Mouse (Mus musculus) lung, embryonic 16.5 days (tissue): Measurements from ENCODE around the gene Lgr6. TPM values are rescaled to one million over a fixed set of nuclear protein-coding genes. Genes with fewer than 3 reads are reported as not detected.
"Not testable (repeated sequence)": the region's sequence is repeated elsewhere in the genome, so short reads cannot be mapped to it uniquely, and the experiment has no call there.

Experiments used
- ATAC-seq: fragments of 200-750 bp; cut with Nextera tagmentation; 2 replicates; pipeline ENCODE4 v1.8.0; 2017; ENCODE audit warnings: low read depth, mild to moderate bottlenecking, moderate library complexity
- H3K27ac ChIP-seq: fragments of 300-500 bp; sonication (generic); 2 replicates; pipeline ENCODE4 v1.5.1; 2014; ENCODE audit warnings: mild to moderate bottlenecking, control low read depth, low read length
- H3K27me3 ChIP-seq: fragments of 300-500 bp; sonication (generic); 2 replicates; pipeline ENCODE4 v1.6.1; 2014; ENCODE audit warnings: low read depth, low read length, mixed read lengths; ENCODE audit not compliant: control insufficient read depth, insufficient read depth
- H3K36me3 ChIP-seq: fragments of 300-500 bp; sonication (generic); 2 replicates; pipeline ENCODE4 v1.6.1; 2014; ENCODE audit warnings: low read length; ENCODE audit not compliant: control insufficient read depth, insufficient read depth
- H3K4me1 ChIP-seq: fragments of 300-500 bp; sonication (generic); replicated peaks from 2 replicates; pipeline ENCODE4 v1.6.1; 2014; ENCODE audit warnings: low read length, mixed read lengths; ENCODE audit not compliant: control insufficient read depth, insufficient read depth
- H3K4me2 ChIP-seq: fragments of 300-500 bp; sonication (generic); 2 replicates; pipeline ENCODE4 v1.6.1; 2014; ENCODE audit warnings: low read depth, low read length, control low read depth
- H3K4me3 ChIP-seq: fragments of 300-500 bp; sonication (generic); 2 replicates; pipeline ENCODE4 v1.5.1; 2014; ENCODE audit warnings: mild to moderate bottlenecking, low read length, control low read depth
- H3K9ac ChIP-seq: fragments of 300-500 bp; sonication (generic); 2 replicates; pipeline ENCODE4 v1.6.1; 2014; ENCODE audit warnings: low read length, control low read depth
- H3K9me3 ChIP-seq: fragments of 300-500 bp; sonication (generic); 2 replicates; pipeline ENCODE4 v1.6.1; 2016; ENCODE audit warnings: low read length; ENCODE audit not compliant: control insufficient read depth
- WGBS: fragments of 180-500 bp; shearing (Covaris S2); extraction: QIAGEN DNeasy Blood & Tissue Kit; methylation state at CpG from one replicate; pipeline ENCODE4 v1.1.7; 2014; 5-methylcytosine and 5-hydroxymethylcytosine counted together
- polyA plus RNA-seq: library from polyadenylated mRNA; unstranded; fragments of >200 nt; fragmentation: Nextera tagmentation; extraction: Ambion mirVana; gene quantifications from 2 replicates; pipeline ENCODE4 v1.2.1, GENCODE M21; 2015

The Lgr6 gene
- polyA plus RNA-seq, 1 experiment from 2014 or later = 9.2 TPM

DNA sequence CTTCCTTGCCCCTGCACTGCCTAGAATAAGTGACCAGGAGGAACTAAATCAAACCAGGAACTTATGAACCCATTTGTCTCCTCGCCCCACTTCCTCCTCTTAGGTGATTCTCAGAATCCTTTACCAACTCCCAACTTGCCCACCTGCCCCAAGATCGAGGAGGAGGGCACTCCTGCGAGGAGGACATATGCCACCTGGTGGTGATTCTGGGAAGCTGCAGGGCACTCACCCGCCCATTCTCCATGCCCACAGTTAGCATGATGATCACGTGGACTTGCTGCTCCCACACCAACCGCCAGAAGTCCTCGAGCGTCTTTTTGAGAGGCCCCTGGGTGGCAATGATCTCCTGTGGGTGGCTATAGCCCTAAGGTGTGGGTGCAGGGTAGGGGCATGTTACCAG, 7.6 kb upstream of the Lgr6 start:
- H3K4me3 ChIP-seq = no peak overlapping the region
- H3K4me1 ChIP-seq = no peaks in the 10 kb centered on the region
- WGBS = 6% methylated on average over 8 of the region's 8 CpGs
- no peak overlapping the region for H3K27ac ChIP-seq
- H3K9ac ChIP-seq = no peak overlapping the region
- peaks cover 2% of the 10 kb centered on the region; the same call in 1 of the 2 replicates for H3K27me3 ChIP-seq
- peak; percentile 13; the same call in 1 of the 2 replicates for ATAC-seq
- no peaks in the 10 kb centered on the region for H3K9me3 ChIP-seq
- H3K36me3 ChIP-seq = no peaks in the 10 kb centered on the region
- no peak overlapping the region for H3K4me2 ChIP-seq

GRCm38 (mm10) chr1:135111271-135111670, 6.2 kb upstream of the Lgr6 start:
- not testable (repeated sequence) for H3K4me1 ChIP-seq, H3K36me3 ChIP-seq, H3K4me3 ChIP-seq, H3K27ac ChIP-seq, H3K27me3 ChIP-seq, H3K4me2 ChIP-seq, ATAC-seq, H3K9me3 ChIP-seq, H3K9ac ChIP-seq
- 56% methylated on average over 4 of the region's 5 CpGs for WGBS

- Histone ChIP-seq H3K27ac (no peak overlapping the region), H3K9me3 (no peaks in the 10 kb centered on the region), H3K27me3 (peaks cover 14% of the 10 kb centered on the region), H3K4me1 (peaks cover 4% of the 10 kb centered on the region; the same call in 1 of the 2 replicates), H3K36me3 (no peaks in the 10 kb centered on the region), H3K4me3 (no peak overlapping the region), H3K9ac (no peak overlapping the region), H3K4me2 (no peak overlapping the region)
- WGBS = 16% methylated on average over 6 of the region's 6 CpGs
- ATAC-seq = no peak
Measured at GRCm38 (mm10) chr1:135110075-135110474, 5.0 kb upstream of the Lgr6 start.

- H3K27me3 ChIP-seq = peaks cover 29% of the 10 kb centered on the region
Measured at GRCm38 (mm10) chr1:135108611-135109010, 3.5 kb upstream of the Lgr6 start.

GRCm38 (mm10) chr1:135105951-135106350, 875 bp upstream of the Lgr6 start:
- H3K9ac ChIP-seq = no peak overlapping the region
- H3K4me3 ChIP-seq = no peak overlapping the region
- no peaks in the 10 kb centered on the region for H3K36me3 ChIP-seq
- peak overlapping the region; percentile 69 for H3K4me2 ChIP-seq
- no peak overlapping the region for H3K27ac ChIP-seq
- no peaks in the 10 kb centered on the region for H3K9me3 ChIP-seq
- peak; percentile 34 for ATAC-seq
- peaks cover 14% of the 10 kb centered on the region; the same call in 1 of the 2 replicates for H3K4me1 ChIP-seq
- WGBS = 1% methylated on average over 8 of the region's 8 CpGs
- peaks cover 46% of the 10 kb centered on the region for H3K27me3 ChIP-seq

More at GRCm38 (mm10) chr1:135108611-135109010, 3.5 kb upstream of the Lgr6 start:
- peaks cover 8% of the 10 kb centered on the region; the same call in 1 of the 2 replicates for H3K4me1 ChIP-seq
- 42% methylated on average over 6 of the region's 6 CpGs for WGBS
- H3K27ac ChIP-seq = no peak overlapping the region
- no peak overlapping the region for H3K4me2 ChIP-seq
- H3K9me3 ChIP-seq = no peaks in the 10 kb centered on the region
- ATAC-seq = no peak
- H3K36me3 ChIP-seq = no peaks in the 10 kb centered on the region
- no peak overlapping the region for H3K9ac ChIP-seq
- H3K4me3 ChIP-seq = no peak overlapping the region

DNA sequence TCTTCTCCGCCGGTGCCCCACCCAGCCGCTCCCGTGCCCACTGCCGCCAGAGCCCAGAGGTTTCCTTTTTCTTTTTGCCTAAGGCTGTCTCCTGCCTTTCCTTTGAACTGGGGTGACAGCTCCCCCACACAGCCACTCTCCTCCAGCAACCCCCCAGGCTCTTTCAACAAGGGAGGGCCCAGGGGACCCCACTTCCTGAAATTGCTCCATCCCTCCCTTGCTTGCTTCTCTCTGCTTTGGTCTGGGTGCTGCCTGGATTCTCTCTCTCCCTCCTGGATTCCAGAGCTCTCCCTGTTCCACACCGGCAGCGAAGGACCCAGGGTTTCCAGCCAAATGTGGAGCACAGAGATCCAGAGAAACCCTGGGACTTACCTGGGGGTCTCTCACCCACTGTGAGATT, 4.7 kb downstream of the Lgr6 start:
- H3K4me2 ChIP-seq = no peak overlapping the region

DNA sequence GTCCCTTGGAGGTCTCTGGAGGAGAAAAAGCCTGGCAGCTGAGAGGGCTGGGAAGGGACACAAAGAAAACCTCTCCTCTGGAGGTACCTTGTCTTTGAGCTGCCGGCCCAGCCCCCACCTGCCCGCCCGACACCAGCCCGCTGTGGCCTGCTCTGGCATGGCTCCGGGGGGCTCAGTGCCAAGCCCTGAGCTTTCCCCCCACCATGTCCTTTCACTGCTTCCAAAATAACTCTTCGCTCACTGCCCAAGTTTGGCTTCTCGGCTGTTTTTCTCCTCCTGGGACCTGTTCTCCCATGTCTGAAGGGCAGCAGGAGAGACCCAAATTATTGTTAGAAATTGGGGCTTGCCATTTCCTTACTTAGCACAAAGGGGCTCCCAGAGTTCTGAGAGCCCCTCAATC, 6.6 kb downstream of the Lgr6 start:
- H3K9me3 ChIP-seq = no peaks in the 10 kb centered on the region
- no peak overlapping the region for H3K9ac ChIP-seq
- H3K4me3 ChIP-seq = no peak overlapping the region
- H3K4me1 ChIP-seq = peaks cover 12% of the 10 kb centered on the region; the same call in 1 of the 2 replicates
- H3K27ac ChIP-seq = no peak overlapping the region; the same call in 1 of the 2 replicates
- 83% methylated on average over 7 of the region's 7 CpGs for WGBS
- H3K27me3 ChIP-seq = peaks cover 16% of the 10 kb centered on the region
- H3K4me2 ChIP-seq = no peak overlapping the region
- H3K36me3 ChIP-seq = no peaks in the 10 kb centered on the region
- ATAC-seq = no peak

More for the DNA sequence above, 4.7 kb downstream of the Lgr6 start:
- WGBS = 50% methylated on average over 7 of the region's 7 CpGs
- H3K4me1 ChIP-seq = peaks cover 19% of the 10 kb centered on the region
- no peaks in the 10 kb centered on the region for H3K36me3 ChIP-seq
- H3K27me3 ChIP-seq = peaks cover 34% of the 10 kb centered on the region
- H3K9me3 ChIP-seq = no peaks in the 10 kb centered on the region
- no peak overlapping the region for H3K9ac ChIP-seq
- no peak overlapping the region for H3K4me3 ChIP-seq
- H3K27ac ChIP-seq = no peak overlapping the region
- ATAC-seq = no peak

- Histone ChIP-seq H3K27ac (no peak overlapping the region), H3K9me3 (no peaks in the 10 kb centered on the region), H3K36me3 (no peaks in the 10 kb centered on the region), H3K27me3 (peaks cover 12% of the 10 kb centered on the region; the same call in 1 of the 2 replicates), H3K4me3 (no peak overlapping the region), H3K4me2 (no peak overlapping the region), H3K9ac (no peak overlapping the region), H3K4me1 (peaks cover 12% of the 10 kb centered on the region; the same call in 1 of the 2 replicates)
- 88% methylated on average over 6 of the region's 6 CpGs for WGBS
- ATAC-seq = no peak
Measured at GRCm38 (mm10) chr1:135097441-135097840, 7.6 kb downstream of the Lgr6 start.

- ATAC-seq = no peak
- Histone ChIP-seq H3K4me2 (no peak overlapping the region), H3K27me3 (peaks cover 4% of the 10 kb centered on the region; the same call in 1 of the 2 replicates), H3K36me3 (no peaks in the 10 kb centered on the region), H3K4me3 (no peak overlapping the region), H3K9me3 (no peaks in the 10 kb centered on the region), H3K4me1 (peaks cover 6% of the 10 kb centered on the region; the same call in 1 of the 2 replicates), H3K9ac (no peak overlapping the region), H3K27ac (no peak overlapping the region)
- 65% methylated on average over 11 of the region's 11 CpGs for WGBS
Measured at GRCm38 (mm10) chr1:135096312-135096711, 8.8 kb downstream of the Lgr6 start.

- H3K4me1 ChIP-seq = peaks cover 6% of the 10 kb centered on the region; the same call in 1 of the 2 replicates
- no peaks in the 10 kb centered on the region for H3K27me3 ChIP-seq
- H3K4me3 ChIP-seq = no peak overlapping the region
- 21% methylated on average over 7 of the region's 7 CpGs for WGBS
- no peak overlapping the region for H3K4me2 ChIP-seq
- H3K27ac ChIP-seq = no peak overlapping the region
- H3K9me3 ChIP-seq = no peaks in the 10 kb centered on the region
- H3K36me3 ChIP-seq = no peaks in the 10 kb centered on the region
- no peak overlapping the region for H3K9ac ChIP-seq
- no peak for ATAC-seq
Measured at GRCm38 (mm10) chr1:135095189-135095588, 9.9 kb downstream of the Lgr6 start.
